Mouse (Mus musculus): ENCODE data around the gene Spata17. TPM values are rescaled to one million over a fixed set of nuclear protein-coding genes. Genes with fewer than 3 reads are reported as not detected.

Gene Spata17
- 2.5 and 2.8 TPM in 2 replicates for polyA plus RNA-seq (2012; rRNA removed)

DNA sequence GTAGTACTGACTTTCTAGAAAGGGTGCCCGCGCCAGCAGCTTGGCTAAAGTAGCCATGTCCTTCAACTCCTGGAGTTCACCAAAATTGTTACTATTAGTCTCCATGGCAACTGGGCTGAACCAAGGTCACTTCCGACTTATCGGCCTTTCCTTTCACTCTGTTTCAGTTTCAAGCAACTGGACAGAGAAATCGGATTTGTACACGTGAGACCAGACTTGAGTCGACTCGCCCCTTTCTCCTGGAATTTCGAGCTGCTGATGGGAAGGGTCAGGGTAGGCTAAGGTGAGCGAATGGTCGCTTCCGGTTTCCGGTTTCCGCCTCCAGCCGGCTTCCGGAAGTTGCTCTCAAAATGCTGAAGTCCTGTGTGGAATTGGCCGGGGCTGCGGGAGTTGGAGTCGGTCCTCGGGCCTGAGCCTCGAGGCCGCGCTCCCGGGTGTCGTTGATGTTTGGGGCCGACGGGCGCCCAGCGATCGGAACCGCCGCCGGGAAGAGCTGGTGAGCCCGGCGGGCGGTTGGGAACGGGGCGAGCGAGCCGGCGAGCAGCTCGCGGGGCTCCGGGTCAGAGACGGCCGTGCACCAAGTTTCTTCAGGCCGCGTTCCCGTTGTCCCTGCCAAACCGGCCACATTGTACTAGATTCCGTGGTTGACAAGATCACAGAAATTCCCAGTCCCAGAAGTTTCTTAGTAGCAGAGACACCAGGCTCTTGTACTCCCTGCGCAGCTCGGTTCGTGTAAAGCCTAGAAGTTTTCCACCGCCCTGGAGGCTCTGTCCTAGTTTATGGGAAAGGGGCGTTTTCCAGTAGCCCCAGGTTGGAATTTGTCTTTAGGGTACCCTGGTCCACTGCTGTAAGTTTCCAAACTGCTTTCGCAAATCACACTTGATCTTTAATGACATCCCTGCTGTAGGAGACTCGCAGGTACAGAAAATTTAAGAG lies at the start of gene Spata17, which contains the start of gene Gpatch2:
Spata17 (minus strand) TSS at position 285 of the 936 bp plus-strand sequence.
Gpatch2 (plus strand) TSS at position 328 of the 936 bp plus-strand sequence.
- peak; percentile 79 for DNase-seq
- TF ChIP-seq CTCF (IDR thresholded peaks at IDR 0.05; ENCODE audit: insufficient read depth, low read length) (no peak), POLR2A (IDR thresholded peaks at IDR 0.05; ENCODE audit: borderline replicate concordance, extremely low read depth, low read depth, low read length) (peak; percentile 68)
- peak within 1 kb of the TSS; percentile 92 for H3K4me3 ChIP-seq (replicated peaks; ENCODE audit: extremely low read depth, low read depth, low read length)
- WGBS: 1% methylated on average over 58 of the region's 58 CpGs
- H3K4me1 ChIP-seq (ENCODE audit: control insufficient read depth, insufficient read depth, low read length): 0 out of 2 replicates have a peak, but pooled peaks cover 2% of the 10 kb centered on the region

DNA sequence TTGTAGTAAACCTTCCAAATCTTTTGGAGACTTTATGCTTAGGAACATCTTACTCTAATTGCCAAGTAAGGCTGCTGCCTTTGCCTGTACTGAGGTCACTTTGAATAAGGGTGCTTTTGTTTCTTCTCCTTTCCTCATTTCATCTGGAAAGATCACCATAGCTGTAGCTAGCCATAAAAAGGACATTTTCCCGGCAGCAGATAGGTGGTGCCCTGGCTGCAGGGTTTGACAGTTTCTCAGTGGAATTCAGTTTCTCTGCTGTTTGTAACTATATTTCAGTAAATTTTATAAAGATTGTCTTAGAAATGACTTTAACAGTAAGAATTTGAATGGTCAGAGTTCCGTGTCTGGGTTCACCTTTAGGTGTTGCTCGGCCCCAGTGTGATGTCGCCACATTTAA lies 43.5 kb upstream of the Spata17 start:
- 89% methylated on average over 4 of the region's 4 CpGs for WGBS
- Histone ChIP-seq H3K4me1 (ENCODE audit: control insufficient read depth, insufficient read depth, low read length) (no peaks in the 10 kb centered on the region), H3K4me3 (replicated peaks; ENCODE audit: extremely low read depth, low read depth, low read length) (no peak overlapping the region)
- TF ChIP-seq POLR2A (IDR thresholded peaks at IDR 0.05; ENCODE audit: borderline replicate concordance, extremely low read depth, low read depth, low read length): no peak
- TF ChIP-seq CTCF (IDR thresholded peaks at IDR 0.05; ENCODE audit: insufficient read depth, low read length): no peak
- no peak for DNase-seq

DNA sequence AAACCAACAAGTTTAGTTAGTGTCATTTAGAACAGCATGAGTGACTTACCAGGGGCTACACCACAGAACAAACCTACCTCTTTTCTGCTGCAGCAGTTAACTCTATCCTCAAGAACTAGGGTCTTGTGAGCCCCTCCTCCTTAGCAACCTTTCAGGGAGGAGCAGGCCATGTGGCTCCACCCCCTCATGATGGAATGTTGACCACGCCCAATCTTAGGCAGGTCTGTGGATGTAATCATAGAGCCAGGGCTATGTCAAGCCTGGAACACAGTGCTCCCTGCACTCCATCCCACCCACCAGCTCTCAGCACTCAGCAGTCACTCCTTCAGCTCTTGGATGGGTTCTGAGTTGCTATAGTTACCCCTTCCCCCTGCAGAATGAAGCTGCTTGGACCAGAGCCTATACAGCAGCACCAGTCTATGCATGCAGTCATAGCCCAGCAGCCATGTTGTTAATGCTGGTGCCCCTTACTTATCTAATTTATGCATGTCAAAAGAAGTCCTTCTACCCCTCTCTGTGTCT lies 35.5 kb upstream of the Spata17 start:
- TF ChIP-seq POLR2A (IDR thresholded peaks at IDR 0.05; ENCODE audit: borderline replicate concordance, extremely low read depth, low read depth, low read length) (no peak), CTCF (IDR thresholded peaks at IDR 0.05; ENCODE audit: insufficient read depth, low read length) (no peak)
- Histone ChIP-seq H3K4me1 (ENCODE audit: control insufficient read depth, insufficient read depth, low read length) (no peaks in the 10 kb centered on the region), H3K4me3 (replicated peaks; ENCODE audit: extremely low read depth, low read depth, low read length) (no peak overlapping the region)
- DNase-seq: no peak
- WGBS: 92% methylated on average over 1 of the region's 1 CpGs

DNA sequence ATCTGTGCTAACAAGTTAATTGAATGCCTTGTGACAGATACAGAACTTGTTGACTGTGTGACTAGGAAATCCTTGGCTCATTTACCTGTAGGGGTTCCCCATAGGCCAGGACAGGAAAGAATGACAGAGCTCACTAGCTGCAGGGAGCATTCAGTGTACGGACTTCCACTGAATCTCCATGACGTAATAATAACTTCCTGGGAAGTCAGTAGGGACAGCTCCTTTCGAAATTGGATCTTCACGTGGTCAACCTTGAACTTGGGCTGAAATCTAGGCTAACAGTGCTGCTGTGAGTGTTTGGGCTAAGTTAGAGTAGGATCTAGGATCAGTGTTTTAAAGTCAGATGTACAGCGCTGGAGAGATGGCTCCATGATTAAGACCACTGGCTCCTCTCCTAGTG lies 29.5 kb upstream of the Spata17 start:
- 72% methylated on average over 5 of the region's 5 CpGs for WGBS
- H3K4me3 ChIP-seq (replicated peaks; ENCODE audit: extremely low read depth, low read depth, low read length): no peak overlapping the region
- TF ChIP-seq CTCF (IDR thresholded peaks at IDR 0.05; ENCODE audit: insufficient read depth, low read length) (no peak), POLR2A (IDR thresholded peaks at IDR 0.05; ENCODE audit: borderline replicate concordance, extremely low read depth, low read depth, low read length) (no peak)
- no peak for DNase-seq
- H3K4me1 ChIP-seq (ENCODE audit: control insufficient read depth, insufficient read depth, low read length): no peaks in the 10 kb centered on the region

DNA sequence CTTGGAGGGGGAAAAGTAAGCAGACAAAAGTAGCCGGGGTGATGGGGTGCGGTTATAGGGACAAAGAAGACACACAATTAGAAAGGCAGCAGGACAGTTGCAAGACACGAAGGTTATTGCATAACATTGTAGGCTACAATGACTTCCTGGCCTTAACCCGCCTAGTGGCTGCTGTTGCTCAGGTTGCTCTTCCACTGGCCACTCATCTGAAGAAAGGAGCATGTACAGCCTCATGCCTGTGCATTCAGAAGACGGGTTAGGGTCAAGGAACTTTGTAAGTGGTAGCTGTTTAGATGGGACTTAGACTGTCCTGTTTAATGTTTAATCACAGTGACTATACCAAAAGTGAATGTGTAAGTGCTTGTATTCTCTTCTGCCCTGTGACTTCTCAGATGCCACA lies 26.1 kb upstream of the Spata17 start:
- no peak for TF ChIP-seq POLR2A (IDR thresholded peaks at IDR 0.05; ENCODE audit: borderline replicate concordance, extremely low read depth, low read depth, low read length)
- TF ChIP-seq CTCF (IDR thresholded peaks at IDR 0.05; ENCODE audit: insufficient read depth, low read length): no peak
- Histone ChIP-seq H3K4me3 (replicated peaks; ENCODE audit: extremely low read depth, low read depth, low read length) (no peak overlapping the region), H3K4me1 (ENCODE audit: control insufficient read depth, insufficient read depth, low read length) (no peaks in the 10 kb centered on the region)
- DNase-seq: no peak
- 90% methylated on average over 5 of the region's 5 CpGs for WGBS

DNA sequence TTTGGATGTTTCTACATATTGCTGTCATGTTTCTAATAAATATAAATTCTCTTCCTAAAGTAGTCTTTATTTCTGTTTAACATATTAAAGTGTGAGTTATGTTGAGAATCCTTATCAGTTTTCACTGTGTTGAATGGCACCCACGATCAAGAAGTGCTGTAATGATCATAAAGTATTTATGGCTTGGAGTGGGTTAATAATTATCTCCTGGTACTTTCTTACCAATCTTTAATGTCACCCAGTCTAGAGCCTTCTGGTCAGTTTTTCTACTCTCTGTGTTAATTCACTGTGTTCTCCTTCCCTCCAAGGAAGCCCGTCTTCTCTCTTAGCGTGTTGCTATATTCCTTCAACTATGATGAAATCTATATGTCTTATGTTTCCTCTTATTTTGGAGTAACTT lies 25.0 kb upstream of the Spata17 start:
- DNase-seq: no peak
- WGBS: 91% methylated on average over 3 of the region's 3 CpGs
- Histone ChIP-seq H3K4me3 (replicated peaks; ENCODE audit: extremely low read depth, low read depth, low read length) (no peak overlapping the region), H3K4me1 (ENCODE audit: control insufficient read depth, insufficient read depth, low read length) (no peaks in the 10 kb centered on the region)
- TF ChIP-seq POLR2A (IDR thresholded peaks at IDR 0.05; ENCODE audit: borderline replicate concordance, extremely low read depth, low read depth, low read length) (no peak), CTCF (IDR thresholded peaks at IDR 0.05; ENCODE audit: insufficient read depth, low read length) (no peak)

DNA sequence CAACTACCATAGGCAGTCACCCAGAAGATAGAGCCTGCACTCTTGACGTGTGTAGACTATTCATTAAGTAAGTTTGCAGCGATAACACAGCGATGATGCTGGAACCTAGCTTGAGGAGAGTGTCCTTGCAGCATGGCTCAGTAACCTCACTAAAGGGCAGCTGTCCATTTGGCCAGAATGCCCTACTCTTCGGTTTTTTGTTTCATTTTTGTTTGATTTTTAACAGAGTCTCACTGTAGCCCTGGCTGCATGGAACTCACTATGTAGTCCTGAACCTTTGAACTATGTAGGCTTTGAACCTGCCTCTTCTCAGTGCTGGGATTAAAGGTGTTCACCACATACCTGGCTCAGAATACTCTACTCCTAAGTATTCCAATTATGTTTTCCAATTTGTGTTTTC lies 22.8 kb upstream of the Spata17 start:
- DNase-seq: no peak
- H3K4me1 ChIP-seq (ENCODE audit: control insufficient read depth, insufficient read depth, low read length): no peaks in the 10 kb centered on the region
- no peak overlapping the region for H3K4me3 ChIP-seq (replicated peaks; ENCODE audit: extremely low read depth, low read depth, low read length)
- no peak for TF ChIP-seq POLR2A (IDR thresholded peaks at IDR 0.05; ENCODE audit: borderline replicate concordance, extremely low read depth, low read depth, low read length)
- TF ChIP-seq CTCF (IDR thresholded peaks at IDR 0.05; ENCODE audit: insufficient read depth, low read length): no peak
- WGBS: 89% methylated on average over 4 of the region's 4 CpGs

DNA sequence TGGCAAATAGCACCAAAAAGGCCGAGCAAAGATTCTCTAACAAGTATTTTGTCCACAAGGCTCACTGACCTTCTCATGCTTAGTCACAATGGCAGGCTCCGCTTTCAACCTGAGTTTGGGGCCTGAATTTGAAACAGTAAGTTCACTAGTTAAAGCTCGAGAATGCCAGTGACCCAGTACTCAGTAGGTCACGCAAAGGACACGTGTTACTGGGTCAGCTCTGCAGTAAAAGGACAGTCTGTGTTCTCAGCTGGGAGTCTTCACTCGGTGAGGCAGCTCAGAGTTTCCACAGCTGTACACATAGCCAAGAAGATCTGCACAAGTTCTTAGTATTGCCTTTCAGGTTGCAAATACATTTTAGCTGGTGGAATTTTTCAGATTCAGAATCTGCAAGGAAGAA lies 21.0 kb upstream of the Spata17 start:
- H3K4me3 ChIP-seq (replicated peaks; ENCODE audit: extremely low read depth, low read depth, low read length): no peak overlapping the region
- H3K4me1 ChIP-seq (ENCODE audit: control insufficient read depth, insufficient read depth, low read length): no peaks in the 10 kb centered on the region
- DNase-seq: no peak
- no peak for TF ChIP-seq CTCF (IDR thresholded peaks at IDR 0.05; ENCODE audit: insufficient read depth, low read length)
- no peak for TF ChIP-seq POLR2A (IDR thresholded peaks at IDR 0.05; ENCODE audit: borderline replicate concordance, extremely low read depth, low read depth, low read length)
- 79% methylated on average over 6 of the region's 6 CpGs for WGBS

DNA sequence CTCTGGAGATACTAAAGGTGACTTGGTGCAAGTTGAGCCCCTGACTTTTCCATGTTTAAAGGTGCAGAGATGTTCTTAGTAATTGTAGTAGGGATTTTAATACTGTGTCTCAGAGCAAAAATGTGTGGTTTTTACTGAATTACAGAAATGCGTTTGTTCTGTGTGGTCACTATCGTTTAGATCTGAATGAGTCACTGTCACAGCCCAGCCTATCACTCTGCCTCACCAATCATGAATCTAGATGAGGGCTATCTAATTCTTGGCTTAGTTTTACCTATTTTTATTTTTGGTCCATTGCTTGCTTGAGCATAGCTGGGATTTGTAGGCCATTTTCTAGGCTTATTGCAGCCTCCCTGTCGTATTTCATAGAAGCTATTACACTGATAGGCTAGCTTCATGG lies 19.9 kb upstream of the Spata17 start:
- DNase-seq: no peak
- no peak overlapping the region for H3K4me3 ChIP-seq (replicated peaks; ENCODE audit: extremely low read depth, low read depth, low read length)
- no peaks in the 10 kb centered on the region for H3K4me1 ChIP-seq (ENCODE audit: control insufficient read depth, insufficient read depth, low read length)
- 91% methylated on average over 3 of the region's 3 CpGs for WGBS
- TF ChIP-seq CTCF (IDR thresholded peaks at IDR 0.05; ENCODE audit: insufficient read depth, low read length) (no peak), POLR2A (IDR thresholded peaks at IDR 0.05; ENCODE audit: borderline replicate concordance, extremely low read depth, low read depth, low read length) (no peak)

Data from lung, adult 2 months (tissue).